Mouse (Mus musculus) heart, embryonic 16.5 days (tissue): ENCODE measurements around the gene Rps27a. TPM values are rescaled to one million over a fixed set of nuclear protein-coding genes. Genes with fewer than 3 reads are reported as not detected.
"Not testable (repeated sequence)": the region's sequence is repeated elsewhere in the genome, so short reads cannot be mapped to it uniquely, and the experiment has no call there.

ENCODE experiments used
- ATAC-seq: fragments of 200-750 bp; cut with Nextera tagmentation; replicated peaks from 2 replicates; pipeline ENCODE4 v1.8.0; 2017; ENCODE audit warnings: moderate number of reproducible peaks; ENCODE audit not compliant: insufficient read depth, low FRiP score; ENCODE audit errors: extremely low read depth
- H3K27ac ChIP-seq: fragments of 300-500 bp; sonication (generic); 2 replicates; pipeline ENCODE4 v1.5.1; 2014; ENCODE audit warnings: mild to moderate bottlenecking, low read length, control low read depth, moderate library complexity
- H3K27me3 ChIP-seq: fragments of 300-500 bp; sonication (generic); 2 replicates; pipeline ENCODE4 v1.6.1; 2014; ENCODE audit warnings: low read length, mixed read lengths; ENCODE audit not compliant: control insufficient read depth, insufficient read depth
- H3K36me3 ChIP-seq: fragments of 300-500 bp; sonication (generic); 2 replicates; pipeline ENCODE4 v1.6.1; 2014; ENCODE audit not compliant: control insufficient read depth, insufficient read depth
- H3K4me1 ChIP-seq: fragments of 300-500 bp; sonication (generic); 2 replicates; pipeline ENCODE4 v1.6.1; 2014; ENCODE audit warnings: low read length, mixed read lengths; ENCODE audit not compliant: control insufficient read depth, insufficient read depth
- H3K4me2 ChIP-seq: fragments of 300-500 bp; sonication (generic); 2 replicates; pipeline ENCODE4 v1.6.1; 2014; ENCODE audit warnings: low read depth, mild to moderate bottlenecking, control low read depth, low read length
- H3K4me3 ChIP-seq: fragments of 300-500 bp; sonication (generic); 2 replicates; pipeline ENCODE4 v1.5.1; 2014; ENCODE audit warnings: mild to moderate bottlenecking, control low read depth, low read length
- H3K9ac ChIP-seq: fragments of 300-500 bp; sonication (generic); 2 replicates; pipeline ENCODE4 v1.6.1; 2014; ENCODE audit warnings: low read length, control low read depth
- H3K9me3 ChIP-seq: fragments of 300-500 bp; sonication (generic); replicated peaks from 2 replicates; pipeline ENCODE4 v1.6.1; 2016; ENCODE audit warnings: low read length; ENCODE audit not compliant: control insufficient read depth
- WGBS: fragments of 180-500 bp; shearing (Covaris S2); extraction: QIAGEN DNeasy Blood & Tissue Kit; methylation state at CpG from one replicate; pipeline ENCODE4 v1.1.7; 2014; 5-methylcytosine and 5-hydroxymethylcytosine counted together
- polyA plus RNA-seq: library from polyadenylated mRNA; unstranded; fragments of >200 nt; fragmentation: Nextera tagmentation; extraction: Ambion mirVana; gene quantifications from 2 replicates; pipeline ENCODE4 v1.2.1, GENCODE M21; 2015

Gene Rps27a
- polyA plus RNA-seq, 1 experiment from 2014 or later = 510 TPM

- no peak overlapping the region for H3K27ac ChIP-seq
- H3K27me3 ChIP-seq = no peaks in the 10 kb centered on the region
- peaks cover 14% of the 10 kb centered on the region for H3K36me3 ChIP-seq
- no peak overlapping the region for H3K4me3 ChIP-seq
- no peak overlapping the region for H3K9ac ChIP-seq
- ATAC-seq = no peak
- WGBS = 53% methylated on average over 1 of the region's 1 CpGs
- peaks cover 12% of the 10 kb centered on the region for H3K4me1 ChIP-seq
- no peak overlapping the region for H3K4me2 ChIP-seq
- H3K9me3 ChIP-seq = no peaks in the 10 kb centered on the region
These were observed 1.5 kb upstream of the Rps27a start for GRCm38 (mm10) chr11:29549425-29549778.

DNA sequence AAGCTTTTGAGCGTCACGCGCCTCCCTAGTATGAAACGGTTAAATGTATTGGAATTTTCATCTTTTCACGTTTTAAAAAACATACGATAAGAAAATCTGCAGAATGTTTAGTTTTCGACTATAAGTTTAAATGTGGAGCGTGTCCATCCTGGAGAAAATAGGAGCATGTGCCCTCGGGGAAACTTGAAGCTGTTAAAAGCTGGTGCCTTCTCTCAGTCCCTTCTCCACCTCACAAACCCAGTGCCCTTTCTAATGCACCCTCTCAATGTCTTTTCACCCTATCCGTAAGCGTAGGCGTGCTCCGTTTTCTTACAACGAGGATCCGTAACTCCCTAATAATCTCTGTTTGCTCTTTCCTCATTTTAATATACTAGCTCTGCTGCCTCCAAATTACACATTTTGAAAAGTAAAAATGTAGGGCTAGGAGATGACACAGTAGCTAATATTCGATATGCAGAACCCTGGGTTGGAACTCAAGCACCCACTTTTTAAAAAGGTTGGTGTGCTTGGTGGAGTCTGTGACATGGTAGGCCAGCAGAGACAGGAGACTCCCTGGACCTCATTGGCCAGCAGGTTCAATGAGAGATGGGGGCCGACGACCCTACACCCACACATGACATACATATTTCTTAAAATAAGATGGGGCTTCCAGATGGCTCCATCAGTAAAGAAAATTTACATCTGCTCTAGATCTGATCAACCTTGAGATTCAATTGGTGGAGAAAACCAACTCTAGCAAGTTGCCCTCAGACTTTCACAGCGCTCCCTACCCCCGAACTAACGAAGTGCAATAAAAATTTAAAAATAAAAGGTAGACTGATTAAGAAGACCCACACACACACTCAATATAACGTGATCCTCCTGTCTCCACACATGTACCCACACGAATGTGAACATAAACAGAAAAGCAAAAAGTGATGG is 855 bp upstream of the Rps27a start:
- Histone ChIP-seq H3K4me3 (peak overlapping the region; percentile 90), H3K27me3 (no peaks in the 10 kb centered on the region), H3K36me3 (peaks cover 20% of the 10 kb centered on the region), H3K27ac (peak overlapping the region; percentile 87), H3K4me1 (peaks cover 12% of the 10 kb centered on the region), H3K9me3 (no peaks in the 10 kb centered on the region), H3K4me2 (peak overlapping the region; percentile 86), H3K9ac (peak overlapping the region; percentile 93)
- 22% methylated on average over 23 of the region's 23 CpGs for WGBS
- no peak for ATAC-seq

- peak overlapping the region; percentile 73 for H3K4me2 ChIP-seq
- H3K4me1 ChIP-seq = peaks cover 12% of the 10 kb centered on the region
- peak overlapping the region; percentile 90 for H3K4me3 ChIP-seq
- peak; percentile 7; the same call in 1 of the 2 replicates for ATAC-seq
- peak overlapping the region; percentile 87 for H3K27ac ChIP-seq
- WGBS = under 1% methylated on average over 27 of the region's 27 CpGs
- H3K27me3 ChIP-seq = no peaks in the 10 kb centered on the region
- H3K9ac ChIP-seq = peak overlapping the region; percentile 93
- no peaks in the 10 kb centered on the region for H3K9me3 ChIP-seq
- peaks cover 20% of the 10 kb centered on the region for H3K36me3 ChIP-seq
These were observed 609 bp downstream of the Rps27a start for GRCm38 (mm10) chr11:29547249-29547751.

- H3K9me3 ChIP-seq = no peaks in the 10 kb centered on the region
- no peaks in the 10 kb centered on the region for H3K27me3 ChIP-seq
- WGBS = 11% methylated on average over 2 of the region's 2 CpGs
- peaks cover 12% of the 10 kb centered on the region for H3K4me1 ChIP-seq
- peak overlapping the region; percentile 93 for H3K9ac ChIP-seq
- H3K27ac ChIP-seq = no peak overlapping the region
- peak overlapping the region; percentile 90 for H3K4me3 ChIP-seq
- peak overlapping the region; percentile 73 for H3K4me2 ChIP-seq
- peaks cover 22% of the 10 kb centered on the region for H3K36me3 ChIP-seq
- ATAC-seq = no peak
These were observed 1.1 kb downstream of the Rps27a start for GRCm38 (mm10) chr11:29546762-29547161.

DNA sequence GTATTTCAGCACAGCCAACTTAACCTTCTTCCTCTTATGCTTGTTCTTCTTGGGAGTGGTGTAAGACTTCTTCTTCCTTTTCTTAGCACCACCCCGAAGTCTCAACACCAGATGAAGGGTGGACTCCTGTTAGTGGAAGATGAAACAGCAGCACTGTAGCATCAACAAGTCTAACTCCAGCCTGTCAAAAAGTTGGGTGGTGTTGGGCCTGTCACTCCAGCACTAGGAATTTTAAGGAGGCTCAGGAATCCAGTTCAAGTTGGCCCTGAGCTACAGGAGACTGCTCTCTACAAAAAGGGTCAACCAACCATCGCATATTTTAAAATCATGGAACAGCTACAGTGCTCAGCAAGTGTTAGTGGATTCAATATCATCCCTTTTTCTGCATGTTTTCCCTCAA is 1.6 kb downstream of the Rps27a start:
- not testable (repeated sequence) for H3K9me3 ChIP-seq, H3K27me3 ChIP-seq, H3K27ac ChIP-seq, ATAC-seq, H3K9ac ChIP-seq
- H3K36me3 ChIP-seq = peaks cover 26% of the 10 kb centered on the region
- peak overlapping the region; percentile 73 for H3K4me2 ChIP-seq
- peak overlapping the region; percentile 90; the same call in 1 of the 2 replicates for H3K4me3 ChIP-seq
- H3K4me1 ChIP-seq = peaks cover 12% of the 10 kb centered on the region
- 85% methylated on average over 2 of the region's 2 CpGs for WGBS

- H3K4me3 ChIP-seq, H3K9me3 ChIP-seq, ATAC-seq, H3K27me3 ChIP-seq, H3K27ac ChIP-seq, H3K4me2 ChIP-seq, H3K9ac ChIP-seq: not testable (repeated sequence)
- peaks cover 12% of the 10 kb centered on the region for H3K4me1 ChIP-seq
- WGBS = 89% methylated on average over 4 of the region's 4 CpGs
- peaks cover 31% of the 10 kb centered on the region for H3K36me3 ChIP-seq
These were observed 2.7 kb downstream of the Rps27a start for GRCm38 (mm10) chr11:29545150-29545752.

DNA sequence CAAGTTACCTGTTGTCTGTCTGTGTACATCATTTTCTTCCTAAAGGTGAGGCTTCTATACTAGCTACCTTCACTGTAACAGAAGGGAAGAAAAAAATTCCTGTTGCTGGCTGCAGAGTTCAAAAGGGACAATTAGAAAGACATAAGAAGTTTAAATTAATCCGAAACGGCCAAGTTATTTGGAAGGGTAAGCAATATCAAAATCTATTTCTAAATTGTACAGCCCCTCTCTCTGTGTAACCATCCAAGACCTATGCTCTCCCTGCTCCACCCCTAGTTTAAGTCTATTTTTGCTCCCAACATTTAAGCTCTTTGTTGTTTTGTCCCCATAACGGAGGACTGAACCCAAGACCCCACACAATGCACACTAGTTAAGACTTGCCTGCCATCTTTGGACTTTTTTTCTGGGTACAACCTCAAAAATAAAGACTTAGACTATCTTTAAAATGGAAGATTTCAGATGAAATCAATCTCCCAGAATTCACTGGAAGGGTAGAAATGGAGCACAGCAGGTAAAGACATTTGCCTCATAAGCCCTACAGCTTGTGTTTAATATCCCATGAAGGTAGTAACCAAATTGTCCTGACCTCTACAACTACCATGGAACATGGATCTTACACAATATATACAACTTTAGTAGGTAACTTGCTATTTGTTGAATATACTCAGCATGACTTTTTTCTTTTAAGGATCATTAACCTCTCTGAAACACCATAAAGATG is 3.5 kb downstream of the Rps27a start:
- no peak overlapping the region for H3K4me2 ChIP-seq
- H3K36me3 ChIP-seq = peaks cover 32% of the 10 kb centered on the region
- no peak for ATAC-seq
- peaks cover 12% of the 10 kb centered on the region for H3K4me1 ChIP-seq
- no peaks in the 10 kb centered on the region for H3K27me3 ChIP-seq
- H3K9me3 ChIP-seq = no peaks in the 10 kb centered on the region
- 90% methylated on average over 3 of the region's 3 CpGs for WGBS
- no peak overlapping the region for H3K9ac ChIP-seq
- H3K4me3 ChIP-seq = no peak overlapping the region
- H3K27ac ChIP-seq = no peak overlapping the region

- Histone ChIP-seq H3K9me3 (no peaks in the 10 kb centered on the region), H3K27me3 (no peaks in the 10 kb centered on the region), H3K4me1 (no peaks in the 10 kb centered on the region), H3K27ac (no peak overlapping the region), H3K36me3 (peaks cover 49% of the 10 kb centered on the region), H3K4me2 (no peak overlapping the region), H3K9ac (no peak overlapping the region), H3K4me3 (no peak overlapping the region)
- WGBS = 91% methylated on average over 1 of the region's 1 CpGs
- no peak for ATAC-seq
These were observed 9.7 kb downstream of the Rps27a start for GRCm38 (mm10) chr11:29538201-29538600.
